Mouse (Mus musculus): ENCODE data around the gene Bcl2l12. TPM values are rescaled to one million over a fixed set of nuclear protein-coding genes. Genes with fewer than 3 reads are reported as not detected.

Bcl2l12 gene
- total and polyA plus RNA-seq, 3 experiments = 16.6 to 24.6 TPM; not detected in 1

DNA sequence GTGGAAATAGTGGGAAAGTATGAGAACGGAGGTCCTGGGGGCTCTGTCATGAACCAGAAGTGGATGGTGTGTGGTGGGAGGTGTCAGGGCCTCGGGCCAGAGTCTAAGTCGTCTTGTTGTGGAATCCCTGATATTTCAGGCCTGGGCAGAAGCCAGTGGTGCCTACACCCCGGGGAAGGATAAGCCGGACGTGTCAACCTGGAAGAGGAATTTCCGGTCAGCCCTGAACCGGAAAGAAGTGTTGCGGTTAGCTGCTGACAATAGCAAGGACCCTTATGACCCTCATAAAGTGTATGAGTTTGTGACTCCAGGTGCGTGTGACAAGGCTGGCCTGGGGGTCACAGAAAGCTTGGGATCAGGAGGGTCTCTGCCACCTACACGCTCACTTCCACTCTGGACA is 1.2 kb upstream of the Bcl2l12 start:
- Histone ChIP-seq H3K27me3 (ENCODE audit: control insufficient read depth in 1 of 2, insufficient read depth in 2 of 2, low read length in 2 of 2) (no peaks in the 10 kb centered on the region), H3K9me3 (replicated peaks; ENCODE audit: insufficient read depth, low read length) (no peaks in the 10 kb centered on the region), H3K4me3 (ENCODE audit: control insufficient read depth in 1 of 2, insufficient read depth in 1 of 2, low read depth in 2 of 2, low read length in 2 of 2) (no peak overlapping the region), H3K9ac (ENCODE audit: control insufficient read depth, low read depth, low read length, poor library complexity, severe bottlenecking) (peak overlapping the region; percentile 51), H3K36me3 (ENCODE audit: control insufficient read depth in 1 of 2, insufficient read depth in 2 of 2, low read length in 2 of 2) (peaks cover 1 to 9% of the 10 kb centered on the region in 2 experiments; a peak in 2 of 4 replicates), H3K4me1 (ENCODE audit: control insufficient read depth in 1 of 2, insufficient read depth in 2 of 2, low read length in 2 of 2) (no peaks in the 10 kb centered on the region), H3K79me2 (ENCODE audit: control insufficient read depth, insufficient read depth, low read length, poor library complexity) (peaks cover 22% of the 10 kb centered on the region), H3K27ac (ENCODE audit: control insufficient read depth, low read depth, low read length) (no peak overlapping the region)
- TF ChIP-seq JUND (IDR thresholded peaks at IDR 0.05; ENCODE audit: low read depth, low read length) (no peak), ZC3H11A (IDR thresholded peaks at IDR 0.05; ENCODE audit: low read depth, low read length) (no peak), POLR2AphosphoS2 (IDR thresholded peaks at IDR 0.05; ENCODE audit: low read length) (no peak), UBTF (IDR thresholded peaks at IDR 0.05; ENCODE audit: borderline replicate concordance, insufficient read depth, low read depth, low read length) (no peak), NRF1 (IDR thresholded peaks at IDR 0.05; ENCODE audit: insufficient read depth, low read depth, low read length, poor library complexity, severe bottlenecking) (no peak), ZNF384 (IDR thresholded peaks at IDR 0.05; ENCODE audit: low read depth, low read length) (no peak), SMC3 (IDR thresholded peaks at IDR 0.05; ENCODE audit: low read depth, low read length) (no peak), NELFE (IDR thresholded peaks at IDR 0.05; ENCODE audit: low read depth, low read length) (no peak), GABPA (IDR thresholded peaks at IDR 0.05; ENCODE audit: low read depth, low read length) (no peak), RCOR1 (IDR thresholded peaks at IDR 0.05; ENCODE audit: low read depth, low read length) (no peak), CTCF (IDR thresholded peaks at IDR 0.05 in 2 of 3, conservative IDR thresholded peaks at IDR 0.05 in 1 of 3; ENCODE audit: control insufficient read depth in 1 of 3, insufficient read depth in 1 of 3, low read depth in 2 of 3, low read length in 3 of 3, poor library complexity in 1 of 3, severe bottlenecking in 1 of 3) (no peak), ETS1 (IDR thresholded peaks at IDR 0.05; ENCODE audit: low read depth, low read length) (no peak), EP300 (IDR thresholded peaks at IDR 0.05; ENCODE audit: low read depth in 1 of 2, low read length in 2 of 2) (no peak)
- no peak for DNase-seq (ENCODE audit: low read depth, low spot score)

GRCm38 (mm10) chr7:44997940-44998428 is 528 bp downstream of the Bcl2l12 start:
- peaks cover 0 to 9% of the 10 kb centered on the region in 2 experiments; a peak in 2 of 4 replicates for H3K36me3 ChIP-seq (ENCODE audit: control insufficient read depth in 1 of 2, insufficient read depth in 2 of 2, low read length in 2 of 2)
- no peaks in the 10 kb centered on the region for H3K9me3 ChIP-seq (replicated peaks; ENCODE audit: insufficient read depth, low read length)
- 0 out of 2 replicates have a peak, but pooled peaks have one; percentile 15 for TF ChIP-seq SIN3A (IDR thresholded peaks at IDR 0.05; ENCODE audit: low read length)
- 0 out of 2 replicates have a peak, but pooled peaks have one; percentile 5 for TF ChIP-seq ELF1 (IDR thresholded peaks at IDR 0.05; ENCODE audit: low read depth, low read length)
- TF ChIP-seq USF1 (IDR thresholded peaks at IDR 0.05; ENCODE audit: low read depth, low read length) = no peak
- TF ChIP-seq UBTF (IDR thresholded peaks at IDR 0.05; ENCODE audit: borderline replicate concordance, insufficient read depth, low read depth, low read length) = 0 out of 2 replicates have a peak, but pooled peaks have one; percentile 6
- no peak; the same call in 1 of the 2 replicates for TF ChIP-seq MAX (IDR thresholded peaks at IDR 0.05; ENCODE audit: low read length)
- no peak for TF ChIP-seq GATA1 (IDR thresholded peaks at IDR 0.05; ENCODE audit: low read depth, low read length)
- TF ChIP-seq GABPA (IDR thresholded peaks at IDR 0.05; ENCODE audit: low read depth, low read length) = no peak
- TF ChIP-seq MYC (IDR thresholded peaks at IDR 0.05; ENCODE audit: low read depth, low read length) = 0 out of 2 replicates have a peak, but pooled peaks have one; percentile 6
- no peak for TF ChIP-seq POLR2AphosphoS2 (IDR thresholded peaks at IDR 0.05; ENCODE audit: low read length)
- no peak for TF ChIP-seq ZKSCAN1 (IDR thresholded peaks at IDR 0.05; ENCODE audit: low read depth, low read length)
- TF ChIP-seq NELFE (IDR thresholded peaks at IDR 0.05; ENCODE audit: low read depth, low read length) = no peak
- TF ChIP-seq MXI1 (IDR thresholded peaks at IDR 0.05; ENCODE audit: low read depth, low read length) = no peak; the same call in none of the 2 replicates
- no peak for TF ChIP-seq EP300 (IDR thresholded peaks at IDR 0.05; ENCODE audit: low read depth in 1 of 2, low read length in 2 of 2)
- TF ChIP-seq CHD1 (IDR thresholded peaks at IDR 0.05; ENCODE audit: low read depth, low read length) = 0 out of 2 replicates have a peak, but pooled peaks have one; percentile 94
- H3K79me2 ChIP-seq (ENCODE audit: control insufficient read depth, insufficient read depth, low read length, poor library complexity) = peaks cover 22% of the 10 kb centered on the region
- H3K4me3 ChIP-seq (ENCODE audit: control insufficient read depth in 1 of 2, insufficient read depth in 1 of 2, low read depth in 2 of 2, low read length in 2 of 2) = peak overlapping the region; percentile 53 to 79
- peak overlapping the region; percentile 98 for H3K27ac ChIP-seq (ENCODE audit: control insufficient read depth, low read depth, low read length)
- peak overlapping the region; percentile 91 for H3K9ac ChIP-seq (ENCODE audit: control insufficient read depth, low read depth, low read length, poor library complexity, severe bottlenecking)
- no peaks in the 10 kb centered on the region for H3K4me1 ChIP-seq (ENCODE audit: control insufficient read depth in 1 of 2, insufficient read depth in 2 of 2, low read length in 2 of 2)
- no peaks in the 10 kb centered on the region for H3K27me3 ChIP-seq (ENCODE audit: control insufficient read depth in 1 of 2, insufficient read depth in 2 of 2, low read length in 2 of 2)
- no peak for DNase-seq (ENCODE audit: low read depth, low spot score)
